10 mouse cellular contexts compared by ENCODE assay signal in genomic region chr14:51632426-51632825, GRCm38 (mm10). TPM values are rescaled to one million over a fixed set of nuclear protein-coding genes. Genes with fewer than 3 reads are reported as not detected.
DNase-seq lines count a peak whose midpoint lies in the region; TF ChIP-seq lines count a peak whose summit lies in the region.
"Not testable (repeated sequence)": the region's sequence is repeated elsewhere in the genome, so short reads cannot be mapped to it uniquely, and the experiment has no call there.
"Had no signal": no experiment of that assay in that cellular context is flagged by ENCODE, and none has a peak within 500 bp of the region (broad histone marks: within the 10 kb centered on the region; RNA-seq: fewer than 3 reads in every experiment).

No protein-coding gene starts in this region.

- not testable (repeated sequence) for H3K4me1 ChIP-seq in lung, adult 2 months (ENCODE audit: control insufficient read depth, insufficient read depth, low read length)

- TF ChIP-seq POLR2A in lung, adult 2 months (IDR thresholded peaks at IDR 0.05; ENCODE audit: borderline replicate concordance, extremely low read depth, low read depth, low read length), result not testable (repeated sequence)

- not testable (repeated sequence) for H3K27ac ChIP-seq in gastrocnemius, adult 2 months

- intact Hi-C loops in gastrocnemius, adult 2 months (cut with DNase I); heart, postnatal 25 days (cut with DNase I): not testable (repeated sequence)

- peak; percentile 1 for DNase-seq in cerebellum, adult 11 months
- DNase-seq in gastrocnemius, adult 2 months, result peak; percentile 18
- DNase-seq in heart, postnatal 25 days (ENCODE audit: low spot score), result peak; percentile 25
- DNase-seq in layer of hippocampus, adult 18-20 months (ENCODE audit: low spot score in 2 of 2), result peak; percentile 5 to 21
- DNase-seq in lung, adult 2 months, result peak; percentile 7
- peak; percentile 22 to 23 for DNase-seq in right cerebral cortex, postnatal 10 days (ENCODE audit: low spot score in 2 of 2)
- DNase-seq in thymus, postnatal 10 days (ENCODE audit: low spot score in 2 of 2), result peak; percentile 3 to 16

- H3K4me3 ChIP-seq in gastrocnemius, adult 2 months; lung, adult 2 months (replicated peaks; ENCODE audit: extremely low read depth, low read depth, low read length): not testable (repeated sequence)

- TF ChIP-seq CTCF in gastrocnemius, adult 2 months (IDR thresholded peaks at IDR 0.05); lung, adult 2 months (IDR thresholded peaks at IDR 0.05; ENCODE audit: insufficient read depth, low read length): not testable (repeated sequence)

- 92% methylated on average over 1 of the region's 1 CpGs for WGBS in lung, adult 2 months

RNA-seq across cellular contexts. Expression of gene Gm4181, which starts 3.0 kb away (rescaled TPM):
- total RNA-seq in gastrocnemius, adult 2 months (2021), result not detected
- not detected for total RNA-seq in heart, postnatal 25 days (2021)
- total RNA-seq in layer of hippocampus, adult 18-20 months (2021), result not detected
- polyA plus RNA-seq in lung, adult 2 months (2012; rRNA removed), result not detected in 2 replicates
- total RNA-seq: liver, adult 2 months; midbrain, postnatal 0 days had no signal
- polyA plus RNA-seq: heart, embryonic 15.5 days; liver, adult 2 months; midbrain, postnatal 0 days had no signal

RNA-seq across cellular contexts. Expression of gene Gm17078, which starts 21.3 kb away (rescaled TPM):
- total RNA-seq in gastrocnemius, adult 2 months (2021), result not detected
- total RNA-seq in heart, postnatal 25 days (2021), result not detected
- not detected for total RNA-seq in layer of hippocampus, adult 18-20 months (2021)
- not detected in 2 replicates for polyA plus RNA-seq in lung, adult 2 months (2012; rRNA removed)
- total RNA-seq: liver, adult 2 months; midbrain, postnatal 0 days had no signal
- polyA plus RNA-seq: heart, embryonic 15.5 days; liver, adult 2 months; midbrain, postnatal 0 days had no signal

RNA-seq across cellular contexts. Expression of gene Gm17174, which starts 40.5 kb away (rescaled TPM):
- not detected for total RNA-seq in gastrocnemius, adult 2 months (2021)
- not detected for total RNA-seq in heart, postnatal 25 days (2021)
- total RNA-seq in layer of hippocampus, adult 18-20 months (2021), result not detected
- polyA plus RNA-seq in lung, adult 2 months (2012; rRNA removed), result not detected in 2 replicates
- total RNA-seq: liver, adult 2 months; midbrain, postnatal 0 days had no signal
- polyA plus RNA-seq: heart, embryonic 15.5 days; liver, adult 2 months; midbrain, postnatal 0 days had no signal

RNA-seq across cellular contexts. Expression of gene Gm17175, which starts 58.6 kb away (rescaled TPM):
- not detected for total RNA-seq in gastrocnemius, adult 2 months (2021)
- not detected for total RNA-seq in heart, postnatal 25 days (2021)
- total RNA-seq in layer of hippocampus, adult 18-20 months (2021), result not detected
- polyA plus RNA-seq in lung, adult 2 months (2012; rRNA removed), result not detected in 2 replicates
- total RNA-seq: liver, adult 2 months; midbrain, postnatal 0 days had no signal
- polyA plus RNA-seq: heart, embryonic 15.5 days; liver, adult 2 months; midbrain, postnatal 0 days had no signal
